Mouse (Mus musculus) monocyte, adult 5-6 weeks (primary cell): ENCODE data around the gene Pcgf2. TPM values are rescaled to one million over a fixed set of nuclear protein-coding genes. Genes with fewer than 3 reads are reported as not detected.
A peak's percentile ranks its signal among the peaks of the same experiment; 100 is the strongest.
"Not testable (repeated sequence)": the region's sequence is repeated elsewhere in the genome, so short reads cannot be mapped to it uniquely, and the experiment has no call there.

Experiments used
- ATAC-seq: fragments of 153-309, 156-312 bp; replicated peaks from 2 replicates; pipeline ENCODE4 v1.8.0; 2017; ENCODE audit warnings: mild to moderate bottlenecking; ENCODE audit not compliant: low TSS enrichment, insufficient number of reproducible peaks, severe bottlenecking, poor library complexity, low FRiP score
- total RNA-seq: library from RNA; stranded (forward); fragments of 200-1000, 200-491, 200-594 nt; gene quantifications from 3 replicates; pipeline ENCODE4 v1.2.3, GENCODE M21; 2017

Gene Pcgf2
- total RNA-seq, 1 experiment from 2014 or later, result not detected

DNA sequence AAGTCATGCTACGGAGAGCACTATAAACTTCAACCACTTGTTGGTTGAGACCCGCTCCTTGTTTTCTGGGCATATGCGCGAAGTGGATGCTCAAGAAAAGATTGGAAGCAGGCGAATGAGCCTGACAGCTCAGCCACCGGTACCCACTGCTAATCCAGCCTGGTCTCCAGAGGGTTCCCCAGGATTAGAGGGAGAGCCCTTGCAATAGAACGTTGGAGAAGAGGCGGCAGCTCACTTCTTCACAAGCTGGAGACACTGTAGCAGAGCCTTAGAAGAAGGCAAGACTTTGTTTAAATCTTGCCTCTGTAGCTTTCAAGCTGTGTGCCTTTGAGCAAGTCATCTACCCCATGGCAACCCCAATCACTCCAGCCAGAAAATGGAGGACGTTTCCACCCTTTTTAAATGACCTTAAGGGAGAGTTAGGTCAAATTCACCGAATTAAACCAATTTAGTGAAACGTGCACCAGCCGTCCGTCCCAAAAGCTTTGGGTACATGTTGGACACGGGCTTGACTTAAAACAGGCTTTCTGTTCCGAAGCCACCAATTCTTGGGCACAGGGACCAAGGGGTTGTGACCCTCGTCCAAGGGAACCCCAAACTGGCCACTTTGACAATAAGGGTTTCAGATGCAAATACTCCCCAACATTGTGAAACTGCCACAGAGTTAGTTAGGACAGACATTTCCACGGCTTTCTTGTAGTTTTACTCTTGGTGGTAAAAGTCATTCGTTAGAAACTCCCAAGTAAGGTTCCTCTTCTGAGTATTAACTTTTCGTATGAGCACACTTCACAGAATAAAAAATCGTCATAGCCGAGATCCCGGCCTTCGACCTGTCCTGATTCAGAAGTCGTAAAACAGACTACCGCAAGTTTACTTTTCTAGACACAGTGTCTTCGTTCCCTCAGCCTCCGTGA, 39.3 kb downstream of the Pcgf2 start:
- no peak for ATAC-seq

DNA sequence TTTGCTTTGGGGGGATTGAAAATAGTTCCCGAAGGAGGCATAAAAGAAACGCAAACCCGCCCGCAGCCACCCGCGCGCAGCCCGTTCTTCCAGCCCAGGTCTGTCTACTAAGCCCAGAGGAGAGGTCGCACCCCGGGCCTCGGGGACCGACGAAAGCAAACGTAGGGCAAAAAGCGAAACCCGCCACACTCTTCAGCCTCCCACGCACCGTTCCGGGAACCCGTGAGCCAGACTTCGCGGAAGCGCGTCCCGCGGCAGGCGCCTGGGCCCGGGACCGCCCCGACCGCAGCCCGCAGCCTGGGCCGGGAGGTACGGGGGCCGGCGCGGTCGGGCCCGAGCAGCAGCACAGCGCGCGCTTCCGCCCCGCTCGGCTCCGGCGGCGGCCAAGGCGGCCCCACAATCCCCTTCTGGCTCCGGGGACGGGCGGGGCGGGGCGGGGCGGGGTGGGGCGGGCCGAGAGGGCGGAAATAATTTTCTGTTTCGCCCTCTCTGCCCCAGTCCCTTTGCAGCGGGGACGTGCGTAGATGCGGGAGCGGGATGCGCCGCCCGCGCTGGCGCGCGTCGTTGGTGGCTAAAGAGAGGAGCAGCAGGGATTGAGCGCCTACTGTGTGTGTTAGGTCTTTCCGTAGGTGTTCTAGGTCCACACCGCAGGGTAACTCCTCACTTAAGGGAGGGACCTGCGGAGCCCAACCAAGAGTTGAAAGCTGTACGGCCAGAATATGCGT, 40.1 kb downstream of the Pcgf2 start:
- no peak; the same call in 1 of the 2 replicates for ATAC-seq

DNA sequence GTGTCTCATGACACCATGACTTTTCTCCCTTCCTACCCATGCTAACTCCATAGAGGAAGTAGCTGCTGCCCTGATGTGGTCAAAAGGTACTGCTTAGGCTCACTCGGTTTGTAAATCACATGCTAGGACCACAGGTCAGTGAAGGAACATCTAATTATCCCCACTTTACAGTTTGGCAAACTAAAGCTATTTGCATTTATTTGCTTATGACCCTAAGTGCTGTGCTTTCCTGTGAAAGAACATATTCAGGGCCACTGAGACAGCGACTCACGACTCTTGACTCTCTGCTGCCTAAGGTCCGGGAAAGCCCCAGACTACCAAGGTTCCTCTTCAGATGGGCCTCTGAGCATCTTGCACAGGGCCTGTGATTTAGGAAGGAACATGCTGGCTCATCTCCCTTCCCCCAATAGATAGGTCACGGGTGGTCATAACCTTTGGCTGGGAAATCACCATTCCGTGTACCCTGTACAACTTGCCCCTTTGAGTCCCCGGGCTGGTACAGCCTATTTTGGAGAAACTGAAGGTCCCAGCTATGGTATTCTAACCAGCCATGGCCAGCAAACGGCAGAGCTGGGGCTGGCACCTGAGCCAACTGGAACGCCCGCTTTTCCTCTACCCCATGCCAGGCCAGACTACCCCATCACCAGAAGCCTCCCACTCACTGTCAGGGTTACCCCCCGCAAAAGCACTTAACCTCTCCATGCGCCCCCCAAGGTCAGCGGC, 40.9 kb downstream of the Pcgf2 start:
- ATAC-seq, result peak; percentile 77

DNA sequence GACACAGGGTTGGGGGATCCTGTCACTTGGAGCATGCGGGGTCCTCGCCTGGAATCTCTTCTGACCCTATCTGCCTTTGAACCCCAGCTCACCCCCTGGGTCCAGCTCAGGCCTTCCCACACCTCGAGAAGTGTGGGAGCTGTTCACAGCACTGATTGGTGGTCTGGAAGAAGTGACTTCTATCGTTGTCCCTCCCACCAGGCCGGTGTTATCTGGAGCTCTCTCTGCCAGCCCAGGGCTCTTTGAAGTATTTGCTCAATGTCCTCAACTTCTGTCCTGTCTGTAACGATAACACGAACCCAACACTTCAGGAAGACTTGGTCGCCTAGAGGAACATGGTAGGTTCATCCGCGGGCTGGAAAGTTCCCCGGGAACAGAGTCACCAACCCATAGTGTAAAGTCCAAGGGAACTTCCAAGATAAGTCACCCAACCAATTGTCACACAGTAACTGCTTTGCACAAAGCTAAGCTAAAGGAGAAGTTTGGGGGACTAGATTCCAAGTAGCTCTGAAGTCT, 41.5 kb downstream of the Pcgf2 start:
- no peak for ATAC-seq

DNA sequence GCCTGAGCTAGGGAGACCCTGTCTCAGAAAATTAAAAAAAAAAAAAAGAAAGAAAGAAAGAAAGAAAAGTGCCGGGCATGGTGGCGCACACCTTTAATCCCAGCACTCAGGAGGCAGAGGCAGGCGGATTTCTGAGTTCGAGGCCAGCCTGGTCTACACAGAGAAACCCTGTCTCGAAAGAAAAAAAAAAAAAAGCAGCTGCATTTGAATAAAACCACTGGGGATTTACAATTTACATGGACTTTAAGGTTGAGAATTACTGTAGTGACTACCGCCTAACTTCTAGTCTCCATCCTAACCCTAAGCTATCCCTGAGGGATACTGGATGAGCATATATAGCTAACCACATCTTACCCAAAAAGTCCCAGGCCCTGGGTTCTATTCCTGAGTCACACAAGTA, 42.3 kb downstream of the Pcgf2 start:
- not testable (repeated sequence) for ATAC-seq

DNA sequence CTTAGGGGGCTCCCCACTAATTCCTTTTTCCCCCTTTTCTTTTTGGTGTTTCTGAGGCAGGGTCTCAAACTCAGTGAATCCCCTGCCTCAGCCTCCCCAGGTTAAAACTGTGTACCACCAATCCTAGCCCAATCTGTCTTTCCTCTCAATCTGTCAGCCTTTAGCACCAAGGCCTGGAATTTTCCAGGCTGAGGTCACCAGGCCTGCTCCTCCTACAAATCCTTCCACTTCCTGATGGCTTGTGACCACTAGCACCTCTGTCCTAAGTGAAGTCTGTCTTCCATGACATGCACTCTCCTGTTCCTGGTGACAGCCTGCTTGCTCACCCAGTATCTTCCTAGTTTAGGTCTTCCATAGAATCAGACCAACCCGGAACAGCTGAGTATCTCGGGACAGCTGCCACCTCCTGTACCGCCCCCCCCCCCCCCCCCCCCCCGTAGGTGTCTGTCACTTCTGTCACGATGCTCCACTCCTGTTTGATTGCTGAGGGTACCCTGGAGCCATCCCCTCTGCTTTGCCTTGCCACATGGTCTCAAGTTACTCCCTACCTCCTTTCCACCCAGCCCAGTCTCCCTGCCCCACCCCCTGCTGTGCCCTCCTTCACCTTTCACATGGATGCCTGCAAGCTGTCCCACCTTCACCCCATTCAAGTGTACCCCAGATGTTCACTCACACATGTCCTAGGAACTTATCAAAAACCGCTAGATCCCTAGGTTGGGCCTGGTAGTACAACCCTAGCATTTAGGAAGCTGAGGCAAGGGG, 42.9 kb downstream of the Pcgf2 start:
- no peak for ATAC-seq

DNA sequence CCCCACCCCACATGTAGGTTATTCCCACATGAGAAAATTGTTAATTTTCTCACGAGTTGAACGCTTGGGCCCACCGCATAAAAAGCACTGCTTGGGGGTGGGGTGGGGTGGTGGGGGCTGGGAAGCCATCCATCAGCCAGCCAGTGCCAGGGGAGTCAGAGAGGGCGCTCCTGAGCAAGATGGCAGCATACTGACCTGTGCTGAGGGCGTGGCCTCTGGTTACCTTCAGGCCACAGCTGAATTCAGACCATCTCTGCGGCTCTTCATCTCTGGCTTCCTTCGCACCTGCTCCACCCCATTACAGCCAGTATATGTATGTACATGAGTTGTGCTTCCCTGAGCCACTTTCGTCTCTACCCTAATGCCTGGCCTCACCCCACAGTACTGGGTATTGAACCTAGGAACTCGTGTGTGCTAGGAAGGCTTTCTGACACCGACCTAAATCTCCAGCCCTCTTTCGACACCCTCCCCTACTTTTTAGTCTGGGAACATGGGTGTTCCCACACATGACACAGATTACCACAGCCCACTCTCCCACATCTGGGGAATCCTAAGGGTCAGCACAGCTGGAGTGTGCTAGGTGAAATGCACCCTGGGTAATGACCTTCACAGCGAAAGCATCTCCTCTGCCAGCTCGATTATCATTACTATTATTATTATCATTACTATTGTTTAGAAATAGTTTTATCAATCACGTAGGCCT, 43.9 kb downstream of the Pcgf2 start:
- ATAC-seq, result no peak

DNA sequence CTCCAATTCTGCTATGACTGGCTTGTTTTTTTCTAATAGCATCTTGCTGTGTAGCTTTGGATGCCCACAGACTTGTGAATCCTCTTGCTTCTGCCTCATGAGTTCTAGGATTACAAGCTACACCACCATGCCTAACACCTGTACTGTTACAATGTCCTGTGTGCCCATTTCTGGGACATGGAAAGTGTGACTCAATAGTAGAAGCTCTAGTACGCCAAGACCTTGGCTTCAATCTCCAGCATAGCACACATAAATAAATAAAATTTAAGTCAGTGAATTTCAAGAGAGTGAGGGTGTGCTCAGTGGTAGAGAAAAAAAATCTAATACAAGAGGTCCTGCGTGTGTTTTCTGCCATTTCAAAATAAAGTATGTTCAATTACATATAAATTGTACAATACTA, 46.1 kb downstream of the Pcgf2 start:
- ATAC-seq, result no peak

DNA sequence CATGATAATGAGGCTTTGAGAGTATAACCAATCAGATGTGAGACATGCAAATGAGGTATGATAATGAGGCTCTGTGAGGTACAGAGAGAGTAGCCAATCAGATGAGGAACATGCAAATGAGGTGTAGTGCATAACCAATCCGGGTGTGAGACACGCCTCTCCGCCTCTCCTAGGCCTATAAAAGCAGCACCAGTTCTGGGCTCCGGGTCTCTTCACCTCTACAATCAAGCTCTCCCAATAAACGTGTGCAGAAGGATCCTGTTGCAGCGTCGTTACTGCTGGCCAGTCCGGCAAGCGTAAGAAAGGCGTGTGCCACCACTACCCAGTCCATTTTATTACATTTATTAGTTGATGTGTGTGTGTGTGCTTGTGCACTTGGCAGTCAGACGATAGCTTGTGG, 46.9 kb downstream of the Pcgf2 start:
- ATAC-seq, result not testable (repeated sequence)

DNA sequence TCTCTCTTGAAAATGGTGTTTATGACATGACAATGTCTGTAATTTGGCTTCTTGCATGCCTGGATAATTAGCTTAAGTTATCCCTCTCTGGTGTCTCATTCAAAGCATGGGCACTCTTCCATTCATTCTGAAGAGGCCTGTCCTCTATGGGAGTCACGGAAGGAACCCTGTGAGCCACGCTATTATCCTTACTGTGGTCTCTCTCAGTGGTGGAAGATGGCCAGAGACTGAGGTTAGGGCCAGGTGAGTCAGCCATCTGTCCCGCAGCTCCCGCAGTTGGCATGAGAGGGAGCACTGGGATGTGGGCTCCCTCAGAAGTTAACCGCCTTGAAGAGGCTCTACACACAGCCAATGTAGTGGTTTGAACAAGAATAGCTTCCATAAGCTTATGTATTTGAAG, 50.0 kb downstream of the Pcgf2 start:
- ATAC-seq, result no peak

DNA sequence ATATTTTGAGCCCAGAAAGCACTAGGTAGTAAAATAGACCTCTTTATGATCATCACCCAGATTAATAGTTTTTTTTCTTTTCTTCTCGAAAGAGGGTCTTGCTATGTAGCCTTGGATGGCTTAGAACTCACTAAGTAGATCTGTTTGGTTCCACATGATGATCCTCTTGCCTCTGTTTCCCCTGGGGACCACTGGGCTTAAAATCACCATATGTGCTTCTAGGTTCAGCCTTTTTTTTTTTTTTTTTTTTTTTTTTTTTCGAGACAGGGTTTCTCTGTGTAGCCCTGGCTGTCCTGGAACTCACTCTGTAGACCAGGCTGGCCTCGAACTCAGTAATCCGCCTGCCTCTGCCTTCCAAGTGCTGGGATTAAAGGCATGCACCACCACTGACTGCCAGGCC, 51.8 kb downstream of the Pcgf2 start:
- ATAC-seq, result not testable (repeated sequence)

DNA sequence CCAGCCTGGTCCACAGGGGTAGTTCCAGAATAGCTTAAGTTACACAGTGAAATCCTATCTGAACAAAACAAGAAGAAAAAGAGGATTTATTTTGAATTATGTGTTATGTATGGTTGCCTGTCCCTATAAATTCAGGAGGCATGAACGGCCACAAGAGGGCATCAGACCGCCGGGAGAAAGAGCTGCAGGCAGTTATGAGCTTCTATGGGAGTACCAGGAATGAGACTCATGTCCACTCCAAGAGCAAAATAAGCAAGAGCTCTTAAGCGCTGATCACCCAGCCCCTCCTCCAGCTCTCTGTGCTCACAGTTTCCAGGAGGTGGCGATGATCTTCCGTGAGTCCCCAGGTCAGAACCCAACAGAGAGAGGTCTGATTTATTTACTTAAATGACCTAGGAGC, 55.5 kb downstream of the Pcgf2 start:
- peak; percentile 86 for ATAC-seq

DNA sequence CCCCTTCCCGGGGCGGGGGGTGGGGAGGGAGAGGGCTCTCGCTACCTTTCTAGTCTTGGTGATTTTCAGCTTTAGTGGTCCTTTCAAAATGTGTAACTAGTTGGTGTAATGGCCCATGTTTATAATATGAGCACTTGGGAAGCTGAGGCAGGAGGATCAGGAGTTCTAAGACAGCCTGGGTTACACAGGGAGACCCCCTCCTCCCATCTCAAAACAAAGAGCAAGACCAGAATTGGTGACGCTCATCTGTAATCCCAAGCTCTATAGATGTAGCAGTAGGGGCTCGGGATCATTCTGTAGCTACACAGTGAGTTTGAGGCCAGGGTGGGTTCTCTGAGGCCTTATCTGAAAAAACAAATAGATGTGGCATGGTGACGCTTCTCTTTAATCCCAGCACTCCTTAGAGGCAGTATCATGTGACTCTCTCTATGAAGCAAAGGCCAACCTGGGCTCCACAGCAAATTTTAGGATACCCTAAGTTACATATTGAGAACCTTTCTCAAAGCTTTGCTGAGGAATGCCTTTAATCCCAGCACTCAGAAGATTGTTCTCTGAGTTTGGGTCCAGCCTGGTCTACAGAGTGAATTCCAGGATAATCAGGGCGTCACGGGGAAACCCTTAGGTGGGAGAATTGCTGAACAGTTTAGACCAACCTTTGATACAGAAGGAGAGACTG, 56.8 kb downstream of the Pcgf2 start:
- ATAC-seq, result no peak

DNA sequence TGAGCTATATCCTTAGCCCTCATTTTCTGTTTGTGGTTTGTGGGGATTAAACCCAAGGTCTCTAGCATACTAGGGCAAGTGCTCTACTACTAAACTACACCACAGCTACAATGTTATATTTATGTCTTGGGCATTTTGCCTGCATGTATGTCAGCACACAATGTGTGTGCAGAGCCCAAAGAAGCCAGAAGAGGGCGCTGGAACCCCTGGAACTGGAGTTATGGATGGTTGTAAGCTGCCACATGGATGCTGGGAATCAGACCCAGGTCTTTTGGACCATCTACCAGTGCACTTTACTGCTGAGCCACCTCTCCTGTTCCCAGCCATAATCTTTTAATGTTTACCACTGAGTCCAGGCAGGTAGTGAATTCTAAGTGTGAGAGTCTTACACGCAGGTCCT, 57.6 kb downstream of the Pcgf2 start:
- ATAC-seq, result no peak

DNA sequence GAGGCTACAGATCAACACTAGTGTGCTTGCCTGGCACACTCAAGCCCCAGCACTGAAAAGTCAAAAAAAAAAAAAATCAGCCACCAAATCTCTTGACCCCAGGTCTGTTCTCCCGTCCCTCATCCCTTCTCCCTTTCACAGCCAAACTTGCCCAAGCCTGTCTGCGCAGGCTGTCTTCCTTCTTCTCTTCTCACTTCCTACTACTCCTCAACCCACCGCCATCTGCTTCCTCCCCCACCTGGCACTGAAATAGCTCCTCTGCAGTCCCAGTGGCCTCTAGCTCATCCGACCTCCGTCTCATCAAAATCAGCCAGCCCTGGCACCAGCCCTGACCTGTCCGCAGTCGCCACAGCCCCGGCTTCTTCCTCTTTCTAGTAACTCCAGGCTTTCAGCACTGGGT, 58.6 kb downstream of the Pcgf2 start:
- ATAC-seq, result 0 out of 2 replicates have a peak, but pooled peaks have one; percentile 14
